Mouse (Mus musculus) monocyte, adult 2 months (primary cell): ENCODE measurements around the gene Rreb1.

Source experiments
- DNase-seq, 2 experiments: peaks; one replicate each; pipeline ENCODE4 v3.0.0; 2022; ENCODE audit warnings: low spot score in 2 of 2, low read depth in 1 of 2

Rreb1 gene

DNA sequence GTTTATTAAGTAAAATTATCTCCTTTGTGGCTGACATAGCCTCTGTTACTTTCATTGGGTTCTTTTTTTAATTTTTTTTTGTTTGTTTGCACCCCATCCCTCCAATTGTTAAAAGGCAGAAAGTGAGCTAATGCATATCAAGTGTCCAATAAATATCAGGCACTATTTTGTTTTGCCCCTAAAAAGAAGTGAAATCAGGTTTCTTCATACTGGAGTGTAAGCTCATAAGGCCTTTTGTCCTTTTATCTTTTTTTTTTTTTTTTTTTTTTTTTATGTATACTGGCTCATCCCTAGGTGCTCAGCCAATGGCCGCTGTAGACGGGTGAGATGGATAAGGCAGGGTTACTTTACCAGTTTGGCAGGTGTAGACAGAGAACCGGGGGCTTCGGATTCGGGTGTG, 70.2 kb downstream of the Rreb1 start:
- no peak for DNase-seq

- no peak for DNase-seq
Measured at GRCm38 (mm10) chr13:37851617-37852016, 73.4 kb downstream of the Rreb1 start.

GRCm38 (mm10) chr13:37852850-37853249, 74.7 kb downstream of the Rreb1 start:
- no peak for DNase-seq

DNA sequence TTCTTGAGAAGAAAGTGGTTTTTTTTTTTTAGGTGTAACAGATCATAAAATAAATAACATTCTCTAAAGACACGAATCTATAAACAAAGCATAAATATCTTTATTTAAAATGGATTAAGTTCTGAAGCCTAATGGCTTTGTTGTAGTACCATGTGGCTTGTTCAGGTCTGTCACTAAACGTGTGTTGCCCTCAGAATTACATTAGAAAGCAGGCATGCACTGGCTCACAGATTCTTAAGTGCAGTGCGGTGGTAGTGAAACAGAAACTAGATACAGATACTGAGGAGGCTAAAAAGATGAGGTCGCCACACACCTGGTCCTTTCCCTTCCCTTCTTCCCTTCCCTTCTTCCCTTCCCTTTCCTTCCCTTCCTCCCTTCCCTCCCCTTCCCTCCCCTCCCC, 75.2 kb downstream of the Rreb1 start:
- DNase-seq, result no peak

DNA sequence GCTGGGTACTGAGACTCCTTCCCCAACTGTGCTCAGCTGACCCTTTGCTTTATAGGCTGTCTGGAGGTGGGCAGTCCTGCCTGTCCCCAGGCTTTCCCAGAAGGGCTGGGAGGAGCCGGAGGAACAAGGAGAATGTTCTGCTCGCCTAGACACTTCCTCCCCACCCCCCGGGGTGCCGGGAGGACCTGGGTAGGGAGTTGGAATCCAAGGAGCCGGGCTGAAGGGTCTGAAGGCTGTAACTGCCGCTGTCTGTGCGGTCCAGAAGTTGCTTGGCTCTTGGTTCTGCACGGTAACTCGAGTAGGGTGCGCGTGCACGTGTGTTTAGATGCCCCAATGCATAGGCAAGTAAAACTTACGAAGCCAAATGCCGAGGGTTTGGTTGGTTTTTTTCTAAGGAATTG, 75.8 kb downstream of the Rreb1 start:
- peak in 1 of 2 experiments; percentile 31 for DNase-seq

DNA sequence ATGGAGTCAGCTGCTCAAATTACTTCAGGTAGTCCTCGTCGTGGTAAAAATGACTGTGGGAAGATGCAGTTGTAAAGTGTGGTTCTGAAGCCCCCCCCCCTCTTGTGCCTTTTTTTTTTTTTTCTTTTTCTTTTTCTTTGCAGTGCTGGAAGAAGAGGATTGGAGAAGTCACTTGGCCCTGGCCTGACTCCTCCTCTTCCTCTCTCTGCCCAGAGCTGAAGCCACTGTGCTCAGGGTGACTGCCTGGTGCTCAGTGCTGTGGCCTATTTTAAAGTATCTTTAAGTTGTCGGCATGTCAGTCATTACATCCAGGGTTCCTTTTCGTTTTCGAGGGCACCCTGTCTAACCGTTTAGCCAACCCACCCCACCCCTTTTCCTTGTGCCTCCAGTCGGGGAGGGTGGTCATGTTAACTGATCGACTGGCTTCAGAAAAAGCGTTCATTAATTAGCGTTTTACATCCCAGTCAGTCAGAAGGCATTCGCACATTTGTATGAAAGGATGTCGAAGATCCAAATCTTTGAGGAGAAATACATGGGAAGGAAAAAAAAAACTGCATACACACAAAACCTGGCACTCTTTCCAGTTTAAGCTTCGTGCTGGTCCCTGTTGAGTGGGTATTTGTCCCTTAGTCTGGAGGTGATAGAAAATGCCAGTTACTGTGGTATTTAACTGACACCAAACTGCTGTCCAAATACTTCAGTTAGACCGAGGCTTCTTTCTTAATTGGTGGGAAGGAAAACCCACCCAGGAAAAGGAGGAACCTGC, 76.4 kb downstream of the Rreb1 start:
- no peak for DNase-seq

GRCm38 (mm10) chr13:37855221-37855757, 77.1 kb downstream of the Rreb1 start:
- DNase-seq, result no peak

DNA sequence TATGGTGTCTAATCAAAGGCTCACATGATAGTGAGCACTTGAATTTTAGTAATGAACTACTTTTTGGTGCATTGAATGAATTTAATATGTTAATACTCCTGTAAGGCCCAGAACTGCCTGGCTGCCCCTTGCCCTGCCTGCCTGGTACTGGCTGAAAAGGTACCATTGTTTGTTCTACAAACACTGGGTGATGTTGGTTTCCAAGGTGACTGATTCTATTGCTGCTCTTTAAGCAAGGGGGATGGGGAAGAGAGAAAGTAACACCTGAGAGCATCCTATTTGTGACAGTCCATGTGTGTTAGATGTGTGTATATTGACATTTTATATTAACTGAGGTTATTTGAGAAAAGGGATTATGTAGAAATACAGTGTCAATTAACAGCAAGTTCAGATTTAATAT, 77.6 kb downstream of the Rreb1 start:
- DNase-seq, result no peak

- no peak for DNase-seq
Measured at GRCm38 (mm10) chr13:37856537-37856936, 78.3 kb downstream of the Rreb1 start.

GRCm38 (mm10) chr13:37857284-37858065, 79.3 kb downstream of the Rreb1 start:
- DNase-seq, result peak; percentile 62 to 83

GRCm38 (mm10) chr13:37858066-37858501, 79.9 kb downstream of the Rreb1 start:
- no peak for DNase-seq

GRCm38 (mm10) chr13:37858508-37858907, 80.3 kb downstream of the Rreb1 start:
- DNase-seq, result no peak

- DNase-seq, result no peak
Measured at GRCm38 (mm10) chr13:37859782-37860181, 81.6 kb downstream of the Rreb1 start.

DNA sequence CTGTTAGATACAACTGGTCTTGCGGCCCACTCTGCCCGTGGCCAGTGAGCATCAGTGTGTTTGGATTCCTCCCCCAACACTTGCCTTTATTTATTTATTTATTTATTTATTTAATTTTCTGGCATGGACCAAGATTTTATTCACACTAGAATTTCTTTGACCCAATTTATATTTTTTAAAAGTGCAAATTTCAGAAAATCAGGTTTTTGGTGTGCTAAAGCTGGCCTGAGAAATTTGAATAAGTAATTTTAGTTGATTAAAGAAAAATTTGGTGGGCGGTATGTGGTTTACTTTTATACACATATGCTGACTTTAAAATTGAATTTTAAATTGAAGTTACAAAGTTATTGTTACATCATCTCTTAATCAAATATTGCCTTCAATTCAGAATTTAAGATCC, 82.0 kb downstream of the Rreb1 start:
- DNase-seq, result no peak

DNA sequence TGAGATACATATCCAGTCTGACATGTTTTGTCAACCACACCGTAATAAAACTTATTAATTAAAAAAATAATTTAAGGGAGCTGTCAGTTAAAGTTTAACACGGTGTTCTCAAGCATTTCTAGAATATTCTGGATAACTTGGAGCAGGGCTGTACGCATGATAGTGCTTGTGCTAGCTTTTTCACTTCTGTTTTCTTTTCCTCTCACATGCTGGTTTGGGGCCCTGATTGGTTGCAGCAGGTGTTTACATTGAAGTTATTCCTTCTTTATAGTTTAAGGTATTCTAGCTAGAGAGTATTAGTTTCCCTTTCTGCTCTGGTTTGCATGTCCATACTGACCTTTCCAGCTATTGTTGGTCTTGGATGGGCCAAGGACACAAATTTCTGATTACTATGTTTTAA, 82.6 kb downstream of the Rreb1 start:
- no peak for DNase-seq

GRCm38 (mm10) chr13:37862492-37862891, 84.3 kb downstream of the Rreb1 start:
- DNase-seq, result no peak

DNA sequence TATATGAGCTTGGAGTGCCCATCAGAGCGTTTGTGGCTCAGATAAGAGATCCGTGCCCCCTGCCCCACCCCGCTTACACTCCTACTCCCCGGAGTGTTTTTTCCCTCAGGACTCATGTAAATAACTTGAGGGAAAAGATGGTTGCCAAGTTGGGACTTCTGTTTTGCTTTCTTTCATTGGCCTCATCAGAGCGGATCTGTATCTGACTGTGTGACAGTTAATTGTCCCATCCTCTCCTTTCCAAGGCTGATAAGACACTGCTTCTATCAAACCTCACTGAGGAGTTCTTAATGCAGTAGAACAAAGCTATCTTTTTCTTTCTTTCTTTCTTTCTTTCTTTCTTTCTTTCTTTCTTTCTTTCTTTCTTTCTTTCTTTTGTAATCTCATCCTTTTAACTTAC, 85.4 kb downstream of the Rreb1 start:
- DNase-seq, result no peak

GRCm38 (mm10) chr13:37864697-37865096, 86.5 kb downstream of the Rreb1 start:
- DNase-seq, result no peak

GRCm38 (mm10) chr13:37866296-37866695, 88.1 kb downstream of the Rreb1 start:
- DNase-seq, result no peak

DNA sequence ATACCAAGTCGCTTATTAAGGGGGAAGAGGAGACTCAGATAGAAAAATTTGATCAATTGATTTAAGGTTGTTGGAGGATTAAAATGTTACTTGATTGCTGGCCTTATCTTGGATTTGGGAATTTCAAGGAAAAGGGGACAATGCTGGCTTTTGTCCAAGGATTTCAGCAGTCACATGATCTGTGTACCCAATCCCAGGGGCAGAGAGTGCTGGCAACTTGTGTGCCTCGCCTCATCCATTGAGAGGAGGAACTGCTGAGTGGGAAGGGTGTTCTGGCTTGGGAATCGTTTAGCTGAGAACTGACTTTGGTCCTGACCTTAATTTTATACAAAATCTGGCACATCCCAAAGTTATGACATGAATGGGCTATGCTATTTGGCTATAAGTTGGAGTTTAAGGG, 88.6 kb downstream of the Rreb1 start:
- no peak for DNase-seq

DNA sequence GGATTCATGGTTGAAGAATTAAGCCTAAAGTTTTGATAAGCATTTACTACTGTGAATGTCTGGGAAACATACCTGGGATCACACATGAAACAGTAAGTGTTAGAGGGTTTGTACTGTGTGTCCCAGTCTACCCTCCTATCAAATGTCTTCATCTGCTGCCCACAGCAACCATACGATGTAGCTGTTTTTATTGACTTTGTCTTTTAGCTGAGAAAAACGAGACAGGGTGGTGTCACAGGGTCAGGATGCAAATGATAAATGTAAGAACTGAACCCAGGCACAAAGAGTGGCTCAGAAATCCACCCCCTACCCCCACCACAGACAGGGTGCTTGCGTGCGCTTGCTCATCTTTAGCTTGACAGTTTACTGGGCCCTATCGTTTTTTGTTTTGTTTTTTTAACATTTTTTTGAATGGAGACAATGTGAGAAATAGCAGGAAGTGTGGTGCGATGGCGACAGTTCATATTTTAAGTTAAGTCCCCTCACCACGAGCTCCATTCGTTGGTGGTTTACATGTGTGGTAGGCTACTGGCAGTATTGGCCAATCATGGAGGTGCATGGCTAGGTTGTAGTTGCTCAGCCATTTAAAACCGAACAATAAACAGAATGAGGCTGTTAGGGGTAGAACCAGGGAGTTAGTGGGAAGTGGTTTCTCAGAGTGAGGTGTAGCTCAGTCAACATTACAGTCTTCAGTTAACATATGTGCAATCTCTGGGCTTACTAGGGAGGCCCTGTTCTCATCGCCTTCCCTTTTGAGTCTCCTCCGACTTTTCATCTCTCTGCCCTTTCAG, 92.1 kb downstream of the Rreb1 start:
- DNase-seq, result no peak
